Mouse (Mus musculus) thymus, postnatal 10 days (tissue): Measurements from ENCODE around the gene Man2a2.
A peak's percentile ranks its signal among the peaks of the same experiment; 100 is the strongest.

Source experiments
- DNase-seq, 2 experiments: peaks; one replicate each; pipeline ENCODE4 v3.0.0; 2021; ENCODE audit warnings: low spot score in 2 of 2

Gene Man2a2

DNA sequence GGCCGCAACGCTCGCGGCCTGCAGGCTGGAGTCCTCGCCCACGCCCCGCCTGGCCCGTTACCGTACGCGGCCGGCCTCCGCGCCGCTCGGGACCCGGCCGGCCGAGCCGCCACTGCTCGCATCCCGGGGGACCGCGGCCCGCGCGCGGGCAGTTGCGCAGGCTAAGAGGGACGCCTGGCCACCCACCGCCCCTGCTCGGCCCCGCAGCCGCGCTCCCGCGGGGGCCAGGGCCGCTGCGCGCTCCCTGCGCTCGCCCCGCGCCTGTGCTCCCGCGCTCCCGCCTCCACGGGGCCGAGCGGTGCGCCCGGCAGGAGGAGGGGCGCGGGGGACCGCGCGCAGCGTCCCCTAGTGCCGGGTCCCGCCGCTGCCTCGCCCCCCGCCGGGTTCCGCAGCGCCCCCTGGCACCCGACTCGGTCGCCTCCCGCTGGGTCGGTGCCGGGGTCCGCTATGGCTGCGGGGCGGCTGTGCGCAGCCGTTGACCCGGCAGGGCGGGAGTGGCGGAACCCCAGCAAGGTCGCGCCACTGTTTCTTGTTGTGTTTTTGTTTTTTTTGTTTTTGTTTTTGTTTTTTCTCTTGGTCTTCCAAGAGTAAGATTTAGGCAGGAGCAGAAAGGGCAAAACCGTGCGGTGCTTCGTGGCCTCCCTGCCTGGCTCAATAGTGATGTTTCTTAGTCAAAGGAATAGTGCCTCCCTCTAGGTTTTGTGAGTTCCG, at the start of gene Man2a2:
Gene Man2a2, minus strand, starts transcription at position 335 of the 711 bp plus-strand sequence.
- DNase-seq, result peak; percentile 76 to 93

DNA sequence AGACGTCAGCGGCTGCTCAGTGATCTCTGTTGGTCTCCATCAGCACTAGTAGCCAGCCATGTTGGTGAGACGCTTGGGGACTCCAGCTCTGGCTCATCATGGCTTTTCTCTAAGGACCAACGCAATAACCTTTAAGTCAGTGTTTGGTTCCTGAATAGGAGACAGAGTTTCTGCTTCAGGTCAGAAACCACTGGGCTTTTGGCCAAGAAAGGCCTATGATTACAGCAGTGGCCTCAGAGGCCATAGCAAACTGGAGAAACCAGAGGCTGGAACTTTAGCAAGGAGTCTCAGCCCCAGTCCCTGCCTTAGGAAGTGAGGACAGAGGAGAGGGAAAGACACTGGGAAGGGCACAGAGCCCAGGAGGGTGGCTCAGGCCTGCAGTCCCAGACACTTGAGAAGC, 49.4 kb upstream of the Man2a2 start:
- DNase-seq, result no peak

DNA sequence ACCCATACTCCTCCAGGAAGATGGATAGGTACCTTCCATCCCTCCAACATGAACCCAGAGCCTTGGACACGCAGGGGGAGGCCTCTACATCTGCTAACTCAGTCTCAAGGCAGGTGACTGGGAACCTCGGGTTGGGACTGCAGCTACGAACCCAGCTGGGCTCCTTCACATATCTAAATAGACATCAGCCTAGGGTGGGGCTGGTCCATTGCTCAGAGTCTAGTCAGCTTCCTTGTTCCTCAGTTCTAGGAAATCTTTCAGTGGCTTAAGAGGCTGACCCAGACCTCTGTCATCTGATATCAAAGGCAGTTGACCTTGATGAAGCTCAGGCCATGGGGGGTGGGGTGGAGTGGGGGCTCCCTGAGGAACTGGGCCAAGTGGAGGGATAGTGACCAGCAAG, 48.1 kb upstream of the Man2a2 start:
- DNase-seq, result no peak

DNA sequence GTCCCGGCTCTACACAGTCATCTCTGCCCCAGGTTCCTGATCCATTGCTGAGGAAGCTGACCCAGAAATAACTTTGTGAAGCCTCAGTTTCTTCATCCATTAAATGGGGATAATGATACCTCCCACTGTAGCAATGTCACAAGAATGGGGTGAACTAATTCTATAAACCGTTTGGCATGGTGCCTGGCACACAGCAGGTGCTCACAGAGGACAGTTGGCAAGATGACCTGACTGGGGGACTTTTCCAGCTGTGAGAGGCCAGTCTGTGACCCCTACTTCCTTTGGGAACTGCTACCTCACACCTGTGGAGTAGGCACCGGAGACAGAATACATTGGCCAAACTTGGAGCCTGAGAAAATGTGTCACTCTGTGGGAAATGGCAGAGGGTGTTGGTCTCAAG, 46.9 kb upstream of the Man2a2 start:
- no peak for DNase-seq

DNA sequence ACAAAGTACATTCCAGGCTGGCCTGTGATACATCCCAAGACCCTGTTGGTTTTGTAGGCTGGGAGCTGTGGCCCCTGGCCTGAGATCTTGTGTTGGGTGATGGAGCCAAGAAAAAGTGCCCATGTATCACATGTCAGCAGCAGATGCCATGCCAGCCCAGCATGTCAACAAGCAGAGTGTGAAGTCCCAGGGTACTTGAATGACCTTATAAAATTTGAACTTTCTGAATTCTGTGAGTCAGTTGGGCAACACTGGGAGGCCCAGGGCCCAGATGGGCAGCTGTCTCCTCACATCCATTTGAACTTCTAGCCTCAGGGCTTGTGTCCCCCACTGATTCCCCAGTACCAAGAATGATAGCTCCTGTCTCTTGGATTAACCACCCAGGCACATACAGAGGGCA, 46.4 kb upstream of the Man2a2 start:
- no peak for DNase-seq

DNA sequence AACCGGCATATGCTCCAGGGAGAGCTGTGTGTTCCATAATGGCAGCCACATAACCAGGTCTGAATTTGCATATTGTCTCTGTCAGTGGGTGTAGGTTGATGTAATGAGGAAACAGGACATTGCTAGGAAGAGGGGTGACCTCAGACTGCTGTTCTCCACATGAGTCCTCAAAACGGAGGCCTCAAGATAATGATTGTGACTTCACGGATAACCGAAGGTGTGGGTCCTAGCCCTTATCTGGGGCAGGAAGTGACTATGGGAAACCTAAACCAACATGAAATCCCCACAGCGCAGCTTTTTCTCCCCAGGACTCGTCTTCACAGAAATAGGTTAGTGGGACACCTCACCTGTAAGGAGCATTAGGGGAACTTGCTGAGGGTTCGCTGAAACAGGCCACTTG, 45.8 kb upstream of the Man2a2 start:
- DNase-seq, result peak in 1 of 2 experiments; percentile 34

DNA sequence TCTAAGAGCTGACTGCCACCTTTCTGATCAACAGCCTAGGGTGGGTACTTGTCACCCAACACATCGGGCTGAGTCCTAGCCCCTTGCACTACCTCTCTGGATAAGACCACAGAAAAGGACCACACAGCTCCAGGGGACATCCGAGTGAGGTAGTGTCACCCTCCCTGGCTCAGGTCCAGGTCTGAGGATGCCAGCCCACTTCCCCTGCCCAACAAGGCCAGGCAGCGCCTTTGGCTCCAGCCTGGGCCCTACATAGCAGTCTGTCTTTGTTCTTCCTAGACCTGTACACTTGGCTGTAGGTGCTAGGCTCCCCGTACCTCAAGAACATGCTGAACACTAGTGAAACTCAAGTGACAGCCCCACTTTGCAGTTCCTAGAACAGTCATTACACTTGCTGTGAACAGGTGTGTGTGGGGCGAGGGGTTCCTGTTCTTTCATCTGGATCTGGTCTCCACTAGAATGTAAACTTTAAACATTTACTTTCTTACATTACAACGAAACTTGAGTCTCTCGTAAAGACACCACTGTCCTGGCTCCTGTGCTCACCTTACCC, 43.2 kb upstream of the Man2a2 start:
- no peak for DNase-seq

DNA sequence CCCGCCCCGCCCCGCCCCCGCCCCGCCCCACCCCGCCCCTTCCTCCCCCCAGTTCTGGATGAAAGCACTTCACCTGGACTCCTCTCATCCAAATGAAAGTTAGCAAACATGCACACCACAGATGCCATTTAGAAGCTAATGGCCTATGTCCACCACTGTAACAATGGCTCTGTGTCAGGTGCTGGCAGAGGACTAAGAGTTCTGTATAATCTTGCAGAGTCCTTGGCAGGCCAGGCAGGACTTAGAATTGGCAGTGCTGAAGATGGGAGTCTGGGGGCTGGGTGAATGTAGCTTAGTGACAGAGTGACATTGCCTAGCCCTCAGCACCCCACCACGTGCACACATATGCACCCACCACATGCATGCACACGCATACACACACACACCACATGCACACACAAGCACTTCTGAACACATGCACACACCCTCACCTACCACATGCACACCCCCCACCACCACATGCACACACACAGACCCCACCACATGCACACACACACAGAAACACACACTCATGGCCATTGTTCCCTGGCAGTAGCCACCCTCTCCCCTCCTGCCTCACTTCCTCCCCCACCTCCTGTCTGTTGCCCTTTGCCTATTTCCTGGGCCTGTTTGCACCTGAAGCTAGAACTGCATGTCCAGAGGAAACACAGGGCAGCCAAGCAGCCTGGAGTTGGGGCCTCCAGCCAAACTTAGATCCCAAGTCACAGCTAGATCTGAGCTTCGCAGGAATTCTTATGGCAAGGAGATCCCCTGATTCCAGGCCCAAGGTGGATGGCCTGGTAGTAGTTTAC, 42.5 kb upstream of the Man2a2 start:
- DNase-seq, result no peak

DNA sequence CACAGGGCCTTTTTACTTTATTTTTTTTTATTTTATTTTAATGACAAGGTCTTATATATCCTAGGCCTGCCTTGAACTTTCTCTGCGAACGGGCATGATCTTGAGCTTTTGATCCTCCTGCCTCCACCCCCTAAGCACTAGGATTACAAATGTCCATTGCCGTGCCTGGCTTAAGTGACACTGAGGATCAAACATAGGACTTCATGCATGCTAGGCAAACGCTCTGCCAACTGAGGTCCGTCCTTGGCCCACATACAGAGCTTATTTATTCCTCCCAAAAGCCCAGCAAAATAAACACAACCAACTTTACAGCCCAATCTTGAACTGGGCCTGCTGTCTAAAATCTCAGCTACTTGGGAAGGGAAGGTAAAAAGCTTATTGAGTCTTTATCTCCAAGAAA, 41.6 kb upstream of the Man2a2 start:
- DNase-seq, result no peak

DNA sequence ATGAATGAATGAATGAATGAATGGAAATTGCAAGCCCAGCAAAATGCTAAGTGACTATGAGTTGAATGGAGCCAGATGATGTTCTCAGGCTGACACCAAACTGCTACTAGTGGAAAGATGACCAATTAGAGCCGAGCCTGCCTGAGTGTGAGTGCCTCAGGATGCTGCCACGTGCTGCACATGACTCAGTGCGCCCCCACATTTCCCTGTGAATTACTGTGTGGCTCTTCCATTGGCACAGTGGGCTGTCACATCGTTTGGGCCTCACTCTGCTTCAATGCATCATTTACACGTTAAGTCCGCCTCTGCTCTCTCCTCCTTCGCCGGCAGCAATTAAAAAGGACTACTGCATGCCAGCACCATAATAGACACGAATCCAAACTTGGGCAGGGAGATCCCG, 41.1 kb upstream of the Man2a2 start:
- DNase-seq, result no peak

DNA sequence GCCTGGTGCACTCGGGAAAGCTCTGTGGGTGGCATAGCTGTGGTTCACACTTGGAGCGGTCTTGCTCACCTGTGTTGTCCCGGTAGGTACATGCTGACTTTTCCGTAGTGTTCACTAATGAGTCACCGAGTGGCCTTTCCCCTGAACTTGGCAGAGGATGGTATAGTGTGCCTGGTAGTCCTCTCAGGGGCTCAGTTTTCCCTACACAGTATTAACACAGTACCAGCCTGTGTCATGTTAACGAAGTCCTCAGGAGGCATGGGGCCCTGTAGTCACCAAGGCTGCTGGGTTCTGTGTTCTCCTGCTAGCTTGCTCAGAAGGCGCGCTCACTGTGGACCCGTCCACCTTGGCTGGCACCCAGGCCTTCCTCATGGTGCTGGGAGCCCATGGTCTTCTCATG, 39.2 kb upstream of the Man2a2 start:
- DNase-seq, result no peak

DNA sequence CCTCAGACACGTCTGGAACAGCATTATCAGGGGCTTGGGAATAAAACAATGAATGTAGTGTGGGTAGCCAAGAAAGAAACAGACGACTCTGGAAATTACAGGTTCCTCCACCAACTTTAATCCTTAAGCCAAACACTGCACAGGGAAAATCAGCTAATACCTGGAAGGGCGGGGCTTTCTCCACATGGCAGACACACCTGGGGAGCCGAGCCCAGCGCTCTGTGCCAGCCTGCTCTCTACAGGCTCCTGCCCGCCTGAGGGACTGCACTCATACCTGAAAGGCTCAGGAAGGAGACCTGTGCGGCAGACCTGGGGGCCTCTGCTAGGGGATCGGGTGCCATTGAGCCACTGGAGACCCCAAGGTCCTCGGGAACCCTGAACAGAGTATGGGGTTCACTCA, 36.5 kb upstream of the Man2a2 start:
- DNase-seq, result no peak

DNA sequence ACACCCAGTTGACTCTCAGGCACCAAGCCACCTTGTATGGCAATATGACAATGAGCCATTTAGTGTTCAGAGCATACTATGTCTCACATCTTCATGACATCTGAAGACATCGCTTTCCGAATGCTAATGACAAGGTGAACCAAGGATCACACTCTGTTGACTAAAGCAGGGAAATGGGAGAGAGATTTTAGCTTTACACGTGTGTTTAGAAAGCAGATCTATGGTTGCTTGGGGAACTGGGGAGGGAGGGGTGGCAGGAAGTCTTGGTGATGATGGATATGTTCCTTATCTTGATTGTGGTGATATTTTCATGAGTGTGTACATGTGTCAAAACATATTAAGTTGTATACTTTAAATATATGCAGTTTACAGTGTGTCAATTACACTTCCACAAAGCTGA, 35.0 kb upstream of the Man2a2 start:
- DNase-seq, result no peak

DNA sequence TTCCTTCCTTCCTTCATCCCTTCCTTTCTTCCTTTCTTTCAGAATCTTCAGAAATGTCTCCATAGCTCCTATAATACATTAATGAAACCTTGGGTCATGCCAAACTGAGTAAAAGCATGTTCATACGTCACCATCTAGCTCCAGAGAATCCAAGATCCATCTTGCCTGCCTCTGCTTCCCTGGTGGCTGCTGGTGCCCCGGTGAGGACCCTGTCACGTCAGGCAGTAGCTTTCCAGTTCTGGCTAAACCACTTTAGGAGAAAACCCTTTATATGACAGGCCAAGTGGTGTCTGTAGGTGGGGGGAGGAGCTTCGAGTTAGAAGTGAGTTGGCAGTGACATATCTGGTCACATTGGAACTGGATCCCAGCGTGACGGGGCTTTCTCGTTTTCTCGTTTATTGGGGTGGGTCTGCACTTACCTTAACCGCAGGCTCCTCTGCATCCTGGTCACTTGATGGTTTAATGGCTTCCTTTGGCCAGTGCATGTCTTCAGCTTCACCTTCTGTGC, 34.1 kb upstream of the Man2a2 start, which contains the start of gene Furin:
Gene Furin, minus strand, starts transcription at position 249 of the 508 bp plus-strand sequence.
- DNase-seq, result no peak

DNA sequence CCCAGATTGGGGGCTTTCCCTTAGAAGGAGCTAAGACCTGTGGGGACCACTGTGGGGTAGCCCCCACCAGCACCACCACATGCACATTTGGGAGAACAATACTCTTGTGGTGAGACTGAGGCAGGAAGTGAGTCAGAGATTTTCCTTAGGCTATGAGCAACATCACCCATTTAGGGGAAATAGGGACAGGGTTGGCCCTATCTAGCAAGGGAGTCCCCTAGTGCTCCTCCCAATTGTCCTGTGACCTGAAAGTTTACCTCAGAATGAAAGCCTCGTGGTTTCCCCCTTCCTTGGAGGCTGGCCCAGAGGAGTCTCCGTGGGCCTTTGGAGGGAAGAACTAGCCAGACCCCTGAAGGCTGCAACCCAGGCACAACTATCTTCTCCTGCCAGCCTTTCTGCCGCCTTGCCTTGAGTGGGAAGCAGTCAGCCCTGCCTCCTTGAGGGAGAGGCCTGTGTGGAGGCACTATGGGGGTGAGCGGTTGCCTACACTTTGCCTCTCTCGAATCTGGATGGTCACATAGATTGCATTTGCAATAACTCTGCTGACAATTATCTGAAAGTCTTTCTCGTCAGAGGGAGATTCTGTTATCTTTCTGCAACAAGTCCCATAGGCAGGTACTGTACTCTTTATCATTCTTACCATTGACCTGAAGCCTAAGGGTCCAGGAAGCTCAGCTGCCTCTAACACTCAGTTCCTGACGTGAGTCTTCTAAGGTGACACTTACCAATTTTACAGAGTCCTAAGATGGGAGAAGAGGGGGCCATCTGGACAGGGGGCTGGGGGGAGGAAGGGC, 33.1 kb upstream of the Man2a2 start:
- DNase-seq, result no peak

DNA sequence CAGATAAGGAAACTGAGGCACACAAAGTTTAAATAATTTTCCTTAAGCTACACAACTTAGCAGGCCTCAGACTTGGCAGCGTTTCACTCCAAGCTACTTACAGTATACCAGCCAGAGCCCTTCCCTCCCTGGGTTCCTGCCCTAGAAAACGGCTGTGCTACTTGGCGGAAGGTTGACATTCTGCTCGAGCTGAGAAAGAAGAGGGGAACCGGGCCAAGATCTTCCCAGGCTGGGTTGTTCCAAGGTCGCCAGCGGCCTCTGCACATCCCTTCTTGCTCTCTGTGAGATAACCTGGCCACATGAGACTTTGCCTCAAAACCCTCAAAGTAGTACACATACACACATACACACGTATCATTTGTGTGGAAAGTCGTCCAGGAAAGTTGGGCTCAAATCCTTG, 32.4 kb upstream of the Man2a2 start:
- DNase-seq, result no peak

DNA sequence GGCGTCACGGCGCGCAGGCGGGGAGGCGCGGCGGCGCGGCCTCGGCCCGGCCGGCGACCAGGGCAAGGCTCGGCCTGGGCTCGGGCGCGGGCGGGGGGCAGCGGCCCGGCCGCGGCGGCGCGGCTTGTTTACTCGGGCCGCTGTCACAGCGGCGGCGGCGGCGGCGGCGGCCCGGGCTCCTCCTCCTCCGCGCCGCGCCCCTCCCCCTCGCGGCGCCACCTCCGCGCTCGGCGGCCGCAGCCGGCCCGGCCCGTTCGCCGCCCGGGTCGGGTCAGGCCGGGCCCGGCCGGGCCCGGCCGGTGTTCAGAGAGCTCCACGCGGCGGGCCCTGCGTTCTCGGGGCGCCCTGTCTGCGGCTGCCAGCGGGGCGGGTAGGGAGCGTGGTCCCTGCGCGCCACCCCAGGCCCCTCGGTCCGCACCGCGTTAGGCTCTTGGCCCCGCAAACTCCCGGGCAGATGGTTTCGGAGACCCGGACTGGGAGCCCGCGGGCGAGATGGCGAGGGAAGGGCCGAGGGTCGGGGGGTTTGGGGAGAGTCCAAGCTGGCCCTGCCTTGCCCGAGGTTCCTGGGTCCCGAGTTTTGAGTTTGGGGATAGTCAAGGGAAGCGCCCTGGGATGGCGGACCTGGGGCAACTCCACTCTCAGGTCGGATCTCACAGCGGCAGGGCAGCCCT, 31.6 kb upstream of the Man2a2 start:
- DNase-seq, result peak in 1 of 2 experiments; percentile 66

DNA sequence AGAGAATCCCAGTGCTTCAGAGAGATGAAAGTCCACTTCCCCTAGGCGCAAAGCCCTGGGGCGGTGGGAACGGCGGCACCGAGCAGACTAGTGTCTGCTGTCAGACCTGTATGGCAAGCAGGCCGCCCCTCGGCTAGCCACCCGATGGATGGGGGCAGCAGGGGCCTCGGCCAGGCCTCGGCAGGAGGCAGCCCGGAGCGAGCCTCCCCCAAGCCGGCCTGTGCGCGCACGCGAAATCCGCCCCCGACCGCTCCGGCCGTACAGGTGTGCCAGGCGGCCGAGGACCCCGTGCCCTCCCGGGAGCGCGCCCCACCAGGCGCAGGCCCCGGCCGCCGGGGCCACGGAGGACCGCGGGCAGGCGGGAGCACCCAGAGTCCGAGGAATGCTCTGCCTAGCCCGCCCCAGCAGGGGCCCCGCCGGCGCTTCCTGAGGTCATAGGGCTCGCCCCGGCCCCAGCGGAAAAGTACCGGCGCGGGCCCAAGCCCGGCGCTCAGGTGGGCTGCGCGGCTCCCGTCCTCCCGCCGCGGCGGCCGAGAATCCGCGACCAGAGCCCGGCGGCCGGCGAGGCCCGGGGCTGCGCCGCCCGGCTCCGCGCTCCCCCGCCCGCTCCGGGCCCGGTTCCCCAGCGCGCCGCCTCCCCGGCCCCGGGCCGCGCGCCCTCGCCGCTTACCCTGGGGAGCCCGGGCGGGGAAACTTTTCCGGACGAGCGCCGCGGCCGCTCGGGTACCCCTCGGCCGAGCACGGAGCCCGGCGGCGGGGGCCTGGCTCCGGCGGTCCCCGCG, 30.9 kb upstream of the Man2a2 start:
- peak in 1 of 2 experiments; percentile 41 for DNase-seq

DNA sequence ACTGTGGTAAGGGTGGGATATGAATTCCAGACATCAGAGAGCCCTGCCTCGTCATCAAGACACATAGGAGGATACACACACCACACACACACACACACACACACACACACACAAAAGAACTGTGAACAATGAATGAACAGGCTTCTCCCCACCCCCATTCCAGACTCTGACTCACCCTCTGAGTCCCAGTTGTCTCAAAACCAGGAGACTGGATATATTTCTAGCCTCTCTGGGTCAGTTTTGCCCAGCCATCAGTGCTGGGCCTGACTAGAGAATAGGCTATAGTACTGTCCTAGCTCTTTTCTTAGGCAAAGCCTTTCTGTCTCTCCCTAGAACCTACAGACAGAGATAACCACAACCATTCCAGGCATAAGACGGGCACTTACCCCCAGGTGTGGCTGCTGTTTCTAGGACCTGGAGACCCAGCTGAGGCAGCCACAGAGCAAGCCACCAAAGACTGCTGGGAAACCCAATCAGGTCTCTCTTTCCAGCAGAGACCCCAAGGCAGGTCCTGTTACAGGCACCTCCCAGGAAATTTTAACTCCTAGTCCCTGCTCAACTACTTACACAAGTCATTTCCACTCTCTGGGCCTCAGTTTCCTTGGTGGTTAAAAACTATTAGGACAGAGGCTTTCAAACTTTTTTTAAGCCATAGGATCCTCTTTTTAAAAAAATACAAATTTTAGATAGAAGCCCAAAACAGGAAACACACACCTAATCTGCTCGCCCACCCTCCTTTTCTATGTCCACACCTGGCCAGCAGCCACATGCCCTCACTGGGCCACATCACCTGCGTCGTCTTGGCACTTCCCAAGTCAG, 30.1 kb upstream of the Man2a2 start:
- no peak for DNase-seq

DNA sequence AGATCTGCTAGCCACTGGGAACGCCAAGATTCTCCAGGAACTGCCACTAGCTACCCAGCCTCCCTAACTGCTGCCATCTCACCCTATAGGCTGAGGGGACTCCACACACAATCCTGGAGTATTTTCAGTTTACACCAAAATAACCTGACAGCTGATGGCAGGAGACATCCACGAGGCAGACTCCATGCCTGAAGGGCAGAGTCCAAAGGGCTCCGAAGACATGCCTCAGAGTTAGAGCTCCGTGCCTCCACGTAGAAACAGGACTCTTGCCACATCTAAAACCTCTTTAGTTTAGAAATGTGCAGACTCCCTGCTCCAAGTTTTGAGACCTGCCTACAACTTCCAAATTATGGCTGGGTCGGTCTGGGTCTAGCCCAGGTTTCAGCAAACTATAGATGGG, 29.4 kb upstream of the Man2a2 start:
- no peak for DNase-seq
